Mouse (Mus musculus) testis, postnatal 10 days (tissue): Measurements from ENCODE around the gene Man2b2.
A peak's percentile ranks its signal among the peaks of the same experiment; 100 is the strongest.

Experiments
- DNase-seq: peaks from one replicate; pipeline ENCODE4 v3.0.0; 2021; ENCODE audit warnings: low spot score

Gene Man2b2

GRCm38 (mm10) chr5:36835933-36836332 is 5.5 kb upstream of the Man2b2 start:
- peak; percentile 89 for DNase-seq

- DNase-seq: no peak
These were observed 819 bp upstream of the Man2b2 start for GRCm38 (mm10) chr5:36831272-36831671.

GRCm38 (mm10) chr5:36829098-36829497 is 1.4 kb downstream of the Man2b2 start:
- no peak for DNase-seq

- no peak for DNase-seq
These were observed 7.5 kb downstream of the Man2b2 start for GRCm38 (mm10) chr5:36822907-36823306.

GRCm38 (mm10) chr5:36820142-36820541 is 10.3 kb downstream of the Man2b2 start:
- DNase-seq: peak; percentile 78

- DNase-seq: no peak
These were observed 10.7 kb downstream of the Man2b2 start for GRCm38 (mm10) chr5:36819742-36820141.

- DNase-seq: no peak
These were observed 12.7 kb downstream of the Man2b2 start for GRCm38 (mm10) chr5:36817738-36818137.

GRCm38 (mm10) chr5:36814554-36814953 is 15.9 kb downstream of the Man2b2 start:
- no peak for DNase-seq

- DNase-seq: peak; percentile 80
These were observed 19.0 kb downstream of the Man2b2 start for GRCm38 (mm10) chr5:36811413-36811812.

- no peak for DNase-seq
These were observed 19.8 kb downstream of the Man2b2 start for GRCm38 (mm10) chr5:36810634-36811033.

- DNase-seq: no peak
These were observed 21.3 kb downstream of the Man2b2 start for GRCm38 (mm10) chr5:36809123-36809522.

GRCm38 (mm10) chr5:36807106-36807505 is 23.3 kb downstream of the Man2b2 start:
- DNase-seq: no peak

- no peak for DNase-seq
These were observed 33.2 kb downstream of the Man2b2 start for GRCm38 (mm10) chr5:36797291-36797690.

- DNase-seq: peak; percentile 97
These were observed 34.0 kb downstream of the Man2b2 start, which contains the start of gene Mrfap1 for GRCm38 (mm10) chr5:36796296-36797014. TSS of gene Mrfap1 (minus strand) at chr5:36796772.

- peak; percentile 82 for DNase-seq
These were observed 34.7 kb downstream of the Man2b2 start for GRCm38 (mm10) chr5:36795647-36796295.

- no peak for DNase-seq
These were observed 38.6 kb downstream of the Man2b2 start for GRCm38 (mm10) chr5:36791861-36792260.

GRCm38 (mm10) chr5:36786052-36786451 is 44.4 kb downstream of the Man2b2 start:
- DNase-seq: no peak

- no peak for DNase-seq
These were observed 50.9 kb downstream of the Man2b2 start for GRCm38 (mm10) chr5:36779512-36779911.

GRCm38 (mm10) chr5:36778901-36779300 is 51.6 kb downstream of the Man2b2 start:
- DNase-seq: no peak

GRCm38 (mm10) chr5:36777186-36777585 is 53.3 kb downstream of the Man2b2 start:
- DNase-seq: no peak

GRCm38 (mm10) chr5:36776021-36776575 is 54.4 kb downstream of the Man2b2 start:
- no peak for DNase-seq

GRCm38 (mm10) chr5:36775317-36775716 is 55.1 kb downstream of the Man2b2 start:
- DNase-seq: no peak

- no peak for DNase-seq
These were observed 57.9 kb downstream of the Man2b2 start for GRCm38 (mm10) chr5:36772586-36772985.
